Mouse (Mus musculus) thymus, postnatal 4 days (tissue): ENCODE results near the gene Ubr4.
"Not testable (repeated sequence)": the region's sequence is repeated elsewhere in the genome, so short reads cannot be mapped to it uniquely, and the experiment has no call there.

Source experiments
- DNase-seq: peaks from one replicate; pipeline ENCODE4 v3.0.0; 2021

Ubr4 gene

DNA sequence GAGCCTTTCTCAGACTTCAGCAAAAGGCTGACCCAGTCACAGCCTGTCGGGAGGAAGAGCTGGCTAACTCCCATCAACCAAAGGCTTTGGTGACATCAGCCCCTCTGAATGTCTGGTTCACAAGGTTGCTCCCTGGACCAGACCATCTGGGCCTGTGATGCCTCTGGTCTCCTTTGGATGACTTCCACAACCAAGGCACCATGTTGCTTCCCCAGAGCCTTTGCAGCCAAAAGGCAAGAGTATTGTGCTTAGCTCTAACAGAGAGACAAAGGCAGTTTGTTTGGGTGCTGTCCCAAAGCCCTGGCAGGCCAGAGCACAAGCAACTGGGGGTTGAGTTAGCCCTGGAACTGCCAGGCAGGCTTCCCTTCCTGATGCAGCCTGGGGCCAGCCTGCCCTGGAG lies 137.5 kb downstream of the Ubr4 start:
- no peak for DNase-seq

- DNase-seq: no peak
Observed at GRCm38 (mm10) chr4:139490413-139491055, 138.1 kb downstream of the Ubr4 start.

DNA sequence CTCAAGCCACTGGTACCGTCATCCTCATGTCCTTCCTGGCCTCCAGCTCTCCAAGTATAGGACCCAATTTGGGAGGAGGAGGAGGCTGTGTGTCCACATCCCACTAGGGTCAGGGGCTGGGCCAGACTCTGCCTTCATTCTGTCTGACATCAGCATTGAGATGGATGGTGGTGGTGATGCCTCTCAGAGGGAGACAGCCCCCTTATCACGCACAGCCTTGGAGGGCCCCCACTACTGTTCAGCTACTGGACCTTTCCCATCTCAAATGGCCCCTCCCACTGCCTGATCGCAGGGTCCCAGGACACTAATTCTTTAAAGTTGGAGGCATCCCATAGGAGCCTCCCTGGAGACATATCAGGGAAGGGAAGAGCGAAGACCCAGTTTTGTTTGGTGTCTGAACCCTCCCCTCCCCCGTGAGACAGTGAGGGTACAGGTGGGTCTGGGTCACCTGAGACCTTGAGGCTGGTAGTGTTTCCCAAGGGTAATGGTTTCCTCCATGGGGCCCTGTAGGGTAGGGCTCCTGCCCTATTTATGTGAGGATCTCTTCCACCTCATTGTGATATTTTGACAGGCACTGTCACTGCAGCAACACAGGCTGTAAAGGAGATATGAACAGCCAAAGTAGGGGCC lies 139.2 kb downstream of the Ubr4 start:
- DNase-seq: no peak

DNA sequence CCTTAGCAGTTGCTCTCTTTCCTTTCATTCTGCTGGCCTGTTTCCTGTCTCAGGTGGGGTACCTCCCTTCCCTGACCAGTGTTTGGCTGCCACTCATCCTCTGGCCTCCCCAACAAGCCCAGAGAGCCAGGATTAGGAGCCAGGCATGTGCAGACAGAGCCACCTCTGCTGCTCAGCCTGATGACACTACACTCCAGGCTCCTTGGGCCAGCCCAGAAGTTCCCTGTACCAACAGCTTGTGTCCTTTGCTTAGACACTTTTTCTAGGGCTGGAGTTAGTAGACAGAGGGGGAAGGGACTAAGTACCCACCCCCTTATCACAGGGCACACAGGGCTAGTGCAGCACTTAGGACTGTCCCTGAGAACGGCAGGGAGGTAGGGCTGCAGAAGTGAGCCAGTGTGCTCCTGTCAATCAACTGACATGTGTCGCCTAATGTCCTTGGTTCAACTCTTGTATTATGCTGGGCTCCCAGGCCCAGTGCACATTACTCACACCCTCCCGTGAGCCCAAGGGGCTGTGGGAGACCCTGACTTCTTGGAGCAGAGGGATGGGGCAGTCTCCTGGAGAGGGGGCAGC lies 139.9 kb downstream of the Ubr4 start:
- no peak for DNase-seq

- DNase-seq: no peak
Observed at GRCm38 (mm10) chr4:139493227-139494025, 141.0 kb downstream of the Ubr4 start.

DNA sequence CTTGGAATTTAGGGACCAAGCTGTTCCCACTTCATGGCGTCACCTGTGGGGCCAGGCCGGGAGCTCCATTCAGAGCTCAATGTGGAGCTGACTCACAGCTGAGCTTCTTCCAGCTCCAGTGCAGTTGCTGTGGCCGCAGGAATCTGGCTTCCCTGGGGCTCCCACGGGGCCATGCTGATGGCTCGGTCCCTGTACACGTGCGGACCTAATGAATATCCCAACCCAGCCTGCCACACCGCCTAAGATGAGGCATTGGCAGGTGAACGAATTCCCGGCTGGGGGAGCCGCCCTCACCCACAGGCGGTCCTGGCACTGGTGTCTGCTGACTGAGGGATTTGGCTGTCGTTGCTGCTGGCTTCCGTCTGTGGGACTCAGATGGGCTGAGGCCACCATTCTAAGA lies 148.4 kb downstream of the Ubr4 start:
- no peak for DNase-seq

DNA sequence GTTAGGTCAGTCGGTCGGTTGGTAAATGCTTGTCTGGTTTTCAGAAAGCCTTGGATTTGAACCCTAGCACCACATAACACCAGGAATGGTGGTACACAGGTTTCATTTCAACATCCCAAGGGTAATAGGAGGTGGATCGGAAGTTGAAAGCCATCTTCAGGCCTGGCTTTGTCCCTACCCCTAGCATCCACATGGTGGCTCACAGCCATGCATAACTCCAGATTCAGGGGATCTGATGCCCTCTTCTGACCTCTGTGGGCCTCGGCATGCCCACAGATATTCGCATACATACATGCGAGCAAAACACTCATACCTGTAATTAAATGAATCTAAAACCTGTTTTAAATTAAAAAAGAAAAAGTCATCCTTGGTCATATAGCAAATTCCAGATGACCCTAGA lies 149.3 kb downstream of the Ubr4 start:
- DNase-seq: no peak

GRCm38 (mm10) chr4:139503919-139504318 lies 151.5 kb downstream of the Ubr4 start:
- no peak for DNase-seq

DNA sequence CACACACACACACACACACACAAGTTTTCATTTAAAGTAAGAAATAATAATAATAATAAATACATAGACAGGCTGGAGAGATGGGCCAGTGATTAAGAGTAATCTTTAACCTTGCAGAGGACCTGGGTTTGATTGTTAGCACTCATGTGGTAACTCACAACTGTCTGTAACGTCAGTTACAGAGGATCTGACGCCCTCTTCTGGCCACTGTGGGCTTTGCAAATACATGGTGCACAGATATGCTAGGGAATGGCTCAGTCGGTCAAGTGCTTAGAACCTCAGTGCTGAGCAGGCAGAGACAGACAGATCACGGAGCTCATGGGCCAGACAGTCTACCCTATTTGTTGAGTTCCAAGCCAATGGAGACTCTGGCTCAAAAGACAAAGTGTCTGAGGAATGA lies 153.3 kb downstream of the Ubr4 start:
- DNase-seq: no peak

DNA sequence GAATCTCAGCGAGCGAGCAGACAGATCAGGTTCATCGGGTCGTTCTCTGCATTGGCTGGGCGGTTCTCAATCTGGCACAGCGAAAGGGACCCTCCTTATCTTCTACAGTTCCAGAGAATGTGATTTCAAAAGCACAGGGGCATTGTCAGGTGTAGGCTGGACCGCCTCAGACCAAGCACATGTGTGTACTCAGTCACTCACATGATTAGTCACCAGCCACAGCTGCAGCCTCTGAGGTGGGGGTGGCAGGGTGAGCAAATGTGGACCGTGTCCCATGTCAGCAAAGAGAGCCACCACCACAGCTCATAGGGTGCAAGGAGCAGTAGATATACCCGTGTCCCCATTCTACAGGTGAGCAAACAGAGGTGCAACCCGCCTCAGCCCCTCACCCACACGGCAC lies 154.3 kb downstream of the Ubr4 start:
- DNase-seq: no peak

DNA sequence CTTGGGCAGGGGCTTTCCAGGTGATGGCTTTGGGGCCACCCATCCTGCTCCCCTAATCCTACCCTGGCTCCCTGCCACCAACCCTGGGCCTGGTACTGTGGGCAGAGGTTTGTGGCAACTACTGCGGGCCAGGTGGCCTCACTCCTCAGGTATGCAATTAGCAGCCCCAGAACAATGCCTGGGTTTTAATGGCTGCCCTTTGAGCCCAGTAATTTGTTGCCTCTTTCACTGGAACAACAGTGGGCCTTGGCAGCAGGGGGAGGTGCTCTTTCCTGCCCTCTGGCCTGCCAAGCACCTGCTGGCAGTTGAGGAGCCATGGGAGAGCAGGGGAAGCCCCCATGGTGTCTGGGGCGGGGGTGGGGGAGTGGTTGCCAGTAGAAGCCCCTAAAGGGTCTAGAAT lies 156.7 kb downstream of the Ubr4 start:
- no peak for DNase-seq

GRCm38 (mm10) chr4:139511557-139511956 lies 159.1 kb downstream of the Ubr4 start:
- no peak for DNase-seq

GRCm38 (mm10) chr4:139512985-139513384 lies 160.6 kb downstream of the Ubr4 start:
- no peak for DNase-seq

GRCm38 (mm10) chr4:139519221-139519620 lies 166.8 kb downstream of the Ubr4 start:
- no peak for DNase-seq

DNA sequence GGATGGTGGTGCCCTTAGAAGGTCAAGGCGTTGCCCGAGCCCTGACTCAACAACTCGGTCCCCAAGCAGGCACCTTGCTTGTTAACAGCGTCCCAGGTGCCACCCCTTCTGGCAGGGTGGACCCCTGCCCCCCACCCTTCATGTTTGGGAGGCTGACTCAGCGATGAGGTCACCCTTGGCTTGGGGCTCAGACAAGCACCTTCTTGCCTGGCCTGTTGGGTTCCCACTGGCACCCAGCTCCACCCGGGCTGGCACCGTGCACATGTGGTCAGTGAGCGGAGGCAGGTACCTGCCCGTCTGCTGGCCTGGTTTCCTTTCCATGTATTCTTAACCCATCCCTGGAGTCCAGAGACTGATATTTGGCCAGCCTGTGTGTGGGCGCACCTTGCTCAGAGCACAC lies 169.5 kb downstream of the Ubr4 start:
- DNase-seq: no peak

GRCm38 (mm10) chr4:139526475-139526874 lies 174.1 kb downstream of the Ubr4 start:
- no peak for DNase-seq

DNA sequence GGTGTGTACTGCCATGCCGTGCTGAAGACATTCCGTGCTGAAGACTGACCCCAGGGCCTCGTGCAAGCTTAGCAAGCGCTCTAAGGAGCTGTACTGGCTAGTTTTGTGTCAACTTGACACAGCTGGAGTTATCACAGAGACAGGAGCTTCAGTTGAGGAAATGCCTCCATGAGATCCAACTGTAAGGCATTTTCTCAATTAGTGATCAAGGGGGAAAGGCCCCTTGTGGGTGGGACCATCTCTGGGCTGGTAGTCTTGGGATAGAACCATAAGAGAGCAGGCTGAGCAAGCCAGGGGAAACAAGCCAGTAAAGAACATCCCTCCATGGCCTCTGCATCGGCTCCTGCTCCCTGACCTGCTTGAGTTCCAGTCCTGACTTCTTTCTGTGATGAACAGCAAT lies 177.8 kb downstream of the Ubr4 start, which contains the start of gene Iffo2:
TSS of gene Iffo2 (plus strand) at position 301 of the 400 bp plus-strand sequence.
- DNase-seq: not testable (repeated sequence)

DNA sequence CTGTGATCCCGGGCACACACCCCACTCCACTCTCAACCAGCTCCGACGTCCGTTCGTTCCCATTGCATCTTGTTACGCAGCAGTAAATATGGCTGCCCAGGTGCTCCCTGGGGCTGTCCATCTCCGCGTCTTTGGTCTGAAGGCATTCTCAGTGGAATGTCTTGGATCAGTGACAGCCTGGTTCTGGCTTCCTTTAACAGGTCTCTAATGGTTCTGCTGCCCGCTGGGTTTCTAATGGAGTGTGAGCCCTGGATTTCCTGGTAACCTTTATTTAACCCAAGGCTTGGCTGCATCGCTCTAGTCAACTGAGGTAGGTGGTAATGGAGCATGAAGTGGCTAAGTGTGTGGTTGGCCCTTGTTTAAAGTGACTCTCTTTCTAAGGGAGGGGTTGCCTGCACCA lies 179.7 kb downstream of the Ubr4 start:
- no peak for DNase-seq

DNA sequence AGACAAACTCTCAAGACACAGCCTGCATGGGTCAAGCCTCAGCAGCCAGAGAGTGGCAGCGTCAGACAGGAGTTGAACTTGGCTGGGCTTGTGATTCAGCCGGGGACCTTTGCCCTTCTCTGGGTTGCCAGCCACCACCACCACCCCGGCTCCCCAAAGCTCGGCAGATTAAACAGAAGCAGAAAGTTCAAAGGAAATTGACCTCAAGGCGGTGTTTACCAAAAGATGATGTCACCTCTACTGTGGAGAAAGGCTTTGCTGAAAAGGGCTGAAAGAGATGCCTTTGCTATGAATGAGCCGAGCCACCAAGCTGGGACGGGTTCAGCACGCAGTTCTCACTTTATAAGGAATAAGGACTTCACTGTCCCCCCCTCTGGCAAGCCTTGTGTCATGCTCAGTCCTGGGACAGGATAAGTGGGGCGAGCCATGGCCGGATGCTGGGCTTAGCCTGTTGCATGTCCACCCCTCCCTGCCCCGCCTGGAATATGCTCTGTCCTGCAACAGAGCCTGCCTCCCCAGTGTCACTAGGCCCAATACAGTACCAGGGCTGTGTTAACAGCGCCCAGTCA lies 182.8 kb downstream of the Ubr4 start:
- no peak for DNase-seq

- DNase-seq: no peak
Observed at GRCm38 (mm10) chr4:139535719-139536118, 183.3 kb downstream of the Ubr4 start.

DNA sequence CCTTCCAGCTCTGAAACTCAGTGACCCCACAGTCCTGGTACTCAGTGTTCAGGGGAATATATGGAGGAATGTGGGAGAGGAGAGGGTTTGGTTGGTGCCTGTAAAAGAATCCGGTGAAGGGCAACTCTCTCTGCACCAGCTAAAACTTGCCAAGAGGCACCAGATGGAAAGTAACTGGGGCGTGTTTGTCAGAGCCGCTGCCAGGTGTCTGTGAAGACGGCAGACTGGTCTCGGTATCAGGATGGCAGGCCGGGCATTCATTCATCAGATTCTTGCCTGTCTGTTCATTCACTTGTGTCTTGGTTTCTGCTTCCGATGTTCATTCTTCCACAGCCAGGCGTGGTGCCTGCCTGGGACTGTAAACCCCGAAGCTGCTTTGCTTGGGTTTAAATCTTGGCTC lies 184.3 kb downstream of the Ubr4 start:
- DNase-seq: no peak
